Mouse (Mus musculus) hindbrain, embryonic 16.5 days (tissue): ENCODE measurements at regions not wholly inside any gene's neighbourhood (a gene's known extent, or its start where the extent isn't known, plus 50 kb on each side); places are given as distances from the start of the nearest gene placed in this dataset.

Source experiments
- ATAC-seq: fragments of 200-750 bp; cut with Nextera tagmentation; 2 replicates; pipeline ENCODE4 v1.8.0; 2017; ENCODE audit warnings: moderate TSS enrichment, moderate library complexity
- H3K27ac ChIP-seq: fragments of 300-500 bp; sonication (generic); 2 replicates; pipeline ENCODE4 v1.5.1; 2014; ENCODE audit warnings: low read depth, mild to moderate bottlenecking, control low read depth, low read length, moderate library complexity
- H3K27me3 ChIP-seq: fragments of 300-500 bp; sonication (generic); replicated peaks from 2 replicates; pipeline ENCODE4 v1.6.1; 2014; ENCODE audit warnings: low read length; ENCODE audit not compliant: control insufficient read depth, insufficient read depth
- H3K36me3 ChIP-seq: fragments of 300-500 bp; sonication (generic); 2 replicates; pipeline ENCODE4 v1.6.1; 2014; ENCODE audit warnings: mild to moderate bottlenecking, low read length, moderate library complexity, mixed read lengths; ENCODE audit not compliant: control insufficient read depth, insufficient read depth
- H3K4me1 ChIP-seq: fragments of 300-500 bp; sonication (generic); 2 replicates; pipeline ENCODE4 v1.6.1; 2014; ENCODE audit warnings: low read depth, low read length; ENCODE audit not compliant: control insufficient read depth, insufficient read depth
- H3K4me2 ChIP-seq: fragments of 300-500 bp; sonication (generic); 2 replicates; pipeline ENCODE4 v1.6.1; 2014; ENCODE audit warnings: mild to moderate bottlenecking, low read length, control low read depth, moderate library complexity
- H3K4me3 ChIP-seq: fragments of 300-500 bp; sonication (generic); 2 replicates; pipeline ENCODE4 v1.5.1; 2014; ENCODE audit warnings: mild to moderate bottlenecking, low read length, control low read depth, moderate library complexity
- H3K9ac ChIP-seq: fragments of 300-500 bp; sonication (generic); 2 replicates; pipeline ENCODE4 v1.6.1; 2014; ENCODE audit warnings: low read depth, mild to moderate bottlenecking, control low read depth, low read length, moderate library complexity
- H3K9me3 ChIP-seq: fragments of 300-500 bp; sonication (generic); 2 replicates; pipeline ENCODE4 v1.6.1; 2014; ENCODE audit warnings: mild to moderate bottlenecking, low read length, moderate library complexity; ENCODE audit not compliant: control insufficient read depth
- WGBS: fragments of 180-500 bp; shearing (Covaris S2); extraction: QIAGEN DNeasy Blood & Tissue Kit; methylation state at CpG from one replicate; pipeline ENCODE4 v1.1.7; 2014; 5-methylcytosine and 5-hydroxymethylcytosine counted together

DNA sequence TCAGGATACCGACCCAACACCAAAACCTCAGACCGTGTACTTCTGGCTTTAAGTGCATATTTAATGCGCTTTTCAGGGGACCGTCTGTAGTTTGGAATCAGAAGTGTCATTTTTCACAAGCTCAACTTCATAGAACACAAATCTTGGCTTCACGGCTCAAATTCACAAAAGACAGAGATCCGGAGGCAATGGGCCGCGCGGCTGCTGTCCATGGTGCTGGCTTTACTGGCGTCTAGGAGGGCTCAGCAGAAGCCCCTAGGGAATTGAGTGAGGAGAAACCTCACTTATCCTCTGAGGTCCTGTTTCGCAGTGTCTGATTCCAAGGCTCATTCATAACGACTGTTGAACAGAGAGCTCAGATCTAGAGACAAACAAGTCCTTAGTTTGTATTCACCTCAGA, 196.5 kb upstream of the Ajap1 start:
- H3K9ac ChIP-seq, result no peak overlapping the region
- no peaks in the 10 kb centered on the region for H3K27me3 ChIP-seq
- no peaks in the 10 kb centered on the region for H3K36me3 ChIP-seq
- WGBS, result 32% methylated on average over 12 of the region's 12 CpGs
- no peaks in the 10 kb centered on the region for H3K4me1 ChIP-seq
- no peak for ATAC-seq
- no peaks in the 10 kb centered on the region for H3K9me3 ChIP-seq
- H3K4me3 ChIP-seq, result no peak overlapping the region
- H3K27ac ChIP-seq, result no peak overlapping the region
- H3K4me2 ChIP-seq, result no peak overlapping the region

DNA sequence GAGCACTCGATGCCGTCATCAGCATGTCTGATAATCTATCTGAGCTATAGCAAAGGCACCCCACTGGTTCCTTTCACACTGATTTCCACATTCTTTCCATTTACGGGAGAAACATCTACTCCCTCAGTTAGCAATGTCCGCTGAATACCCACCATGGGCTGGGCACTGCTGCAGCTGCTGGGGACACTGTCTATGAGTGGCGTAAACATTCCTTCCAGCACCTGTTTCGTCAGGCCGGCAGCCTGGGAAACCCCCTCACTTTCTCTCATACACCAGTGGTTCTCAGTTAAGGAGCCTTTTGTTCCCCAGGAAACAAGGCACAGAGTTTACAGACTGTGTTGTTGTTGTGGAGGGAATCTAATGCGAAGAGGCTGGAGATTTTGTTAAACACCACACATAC, 205.8 kb upstream of the Ajap1 start:
- no peak overlapping the region for H3K4me3 ChIP-seq
- H3K4me1 ChIP-seq, result no peaks in the 10 kb centered on the region
- H3K27me3 ChIP-seq, result no peaks in the 10 kb centered on the region
- H3K9me3 ChIP-seq, result no peaks in the 10 kb centered on the region
- no peak overlapping the region for H3K9ac ChIP-seq
- H3K36me3 ChIP-seq, result no peaks in the 10 kb centered on the region
- 36% methylated on average over 8 of the region's 8 CpGs for WGBS
- no peak overlapping the region for H3K27ac ChIP-seq
- ATAC-seq, result no peak
- no peak overlapping the region for H3K4me2 ChIP-seq

DNA sequence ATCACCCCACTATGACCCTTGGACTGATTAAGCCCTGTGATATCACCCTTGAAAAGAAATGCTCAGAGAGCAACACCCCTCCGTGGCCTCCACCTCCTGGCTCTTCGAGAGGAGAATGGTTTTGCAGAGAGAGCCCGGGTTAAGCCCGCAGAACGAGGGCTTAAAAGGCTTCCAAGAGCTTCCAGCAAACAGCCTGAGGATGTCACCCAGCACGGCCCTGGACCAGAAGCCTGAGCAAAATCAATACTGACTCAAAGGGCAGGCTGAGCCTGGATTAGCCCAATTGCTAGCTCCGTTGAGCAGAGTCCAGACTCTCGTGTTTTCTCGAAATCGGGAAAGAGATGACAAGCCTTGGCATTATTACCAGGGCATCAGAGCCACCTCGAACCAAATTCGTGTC, 211.3 kb upstream of the Ajap1 start:
- H3K4me2 ChIP-seq, result no peak overlapping the region
- no peak overlapping the region for H3K9ac ChIP-seq
- no peak overlapping the region for H3K27ac ChIP-seq
- ATAC-seq, result no peak
- no peak overlapping the region for H3K4me3 ChIP-seq
- H3K36me3 ChIP-seq, result no peaks in the 10 kb centered on the region
- 0 out of 2 replicates have a peak, but pooled peaks cover 2% of the 10 kb centered on the region for H3K27me3 ChIP-seq
- 76% methylated on average over 12 of the region's 12 CpGs for WGBS
- H3K9me3 ChIP-seq, result no peaks in the 10 kb centered on the region
- H3K4me1 ChIP-seq, result peaks cover 10% of the 10 kb centered on the region; the same call in 1 of the 2 replicates

DNA sequence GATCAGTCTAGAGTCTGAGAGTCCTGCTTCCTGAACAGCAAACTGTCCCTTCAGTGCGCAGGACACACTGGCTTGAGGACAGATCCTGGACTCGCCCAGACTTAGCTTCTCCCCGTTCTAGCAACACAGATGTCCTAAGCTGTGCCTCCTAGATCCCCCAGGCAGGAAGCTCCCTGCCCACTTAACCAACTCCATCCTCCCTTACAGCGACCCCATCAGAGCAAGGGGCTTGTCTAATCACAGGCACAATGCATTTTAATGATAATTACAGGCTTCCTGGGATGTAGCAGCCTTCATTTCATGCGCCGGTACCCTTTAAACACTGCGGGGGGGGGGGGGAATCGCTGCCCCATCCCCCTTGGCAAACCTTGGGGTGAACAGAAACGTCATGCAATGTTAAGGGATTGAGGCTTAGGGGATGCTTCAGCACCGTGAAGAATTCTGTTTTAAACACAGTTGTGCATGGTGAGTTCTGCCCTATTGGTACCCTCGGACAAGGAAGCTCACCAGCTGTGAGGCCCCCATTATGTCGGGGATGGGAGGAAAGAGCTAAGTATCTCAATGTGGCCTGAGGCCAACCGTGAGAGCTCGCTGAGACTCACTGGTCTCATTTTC, 213.9 kb upstream of the Ajap1 start:
- Histone ChIP-seq H3K4me2 (no peak overlapping the region), H3K9me3 (no peaks in the 10 kb centered on the region), H3K4me3 (no peak overlapping the region), H3K27ac (no peak overlapping the region), H3K36me3 (no peaks in the 10 kb centered on the region), H3K9ac (no peak overlapping the region), H3K4me1 (peaks cover 10% of the 10 kb centered on the region; the same call in 1 of the 2 replicates), H3K27me3 (0 out of 2 replicates have a peak, but pooled peaks cover 2% of the 10 kb centered on the region)
- peak; percentile 45 for ATAC-seq
- WGBS, result 11% methylated on average over 14 of the region's 14 CpGs

DNA sequence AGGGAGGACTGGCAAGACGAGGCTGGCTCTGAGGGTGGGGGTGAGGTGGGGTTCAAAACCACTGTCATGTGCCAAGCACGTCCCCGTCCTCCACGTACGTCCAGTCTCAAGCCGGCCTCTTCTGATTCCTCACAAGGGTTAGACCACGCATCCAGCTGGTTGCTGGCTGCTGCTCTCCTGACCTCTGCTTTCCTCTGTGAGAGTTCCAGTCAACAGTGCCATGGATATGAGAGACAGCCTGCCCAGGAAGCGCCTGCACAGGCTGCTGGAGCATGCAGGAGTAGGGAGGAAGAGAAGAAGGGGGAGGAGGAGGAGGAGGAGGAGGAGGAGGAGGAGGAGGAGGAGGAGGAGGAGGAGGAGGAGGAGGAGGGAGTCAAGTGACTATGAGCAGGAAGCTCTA, 224.6 kb upstream of the Ajap1 start:
- H3K4me1 ChIP-seq, result no peaks in the 10 kb centered on the region
- H3K9ac ChIP-seq, result no peak overlapping the region
- H3K4me2 ChIP-seq, result no peak overlapping the region
- no peak overlapping the region for H3K27ac ChIP-seq
- 66% methylated on average over 8 of the region's 8 CpGs for WGBS
- H3K9me3 ChIP-seq, result no peaks in the 10 kb centered on the region
- no peak overlapping the region for H3K4me3 ChIP-seq
- no peaks in the 10 kb centered on the region for H3K36me3 ChIP-seq
- no peaks in the 10 kb centered on the region for H3K27me3 ChIP-seq
- ATAC-seq, result no peak

DNA sequence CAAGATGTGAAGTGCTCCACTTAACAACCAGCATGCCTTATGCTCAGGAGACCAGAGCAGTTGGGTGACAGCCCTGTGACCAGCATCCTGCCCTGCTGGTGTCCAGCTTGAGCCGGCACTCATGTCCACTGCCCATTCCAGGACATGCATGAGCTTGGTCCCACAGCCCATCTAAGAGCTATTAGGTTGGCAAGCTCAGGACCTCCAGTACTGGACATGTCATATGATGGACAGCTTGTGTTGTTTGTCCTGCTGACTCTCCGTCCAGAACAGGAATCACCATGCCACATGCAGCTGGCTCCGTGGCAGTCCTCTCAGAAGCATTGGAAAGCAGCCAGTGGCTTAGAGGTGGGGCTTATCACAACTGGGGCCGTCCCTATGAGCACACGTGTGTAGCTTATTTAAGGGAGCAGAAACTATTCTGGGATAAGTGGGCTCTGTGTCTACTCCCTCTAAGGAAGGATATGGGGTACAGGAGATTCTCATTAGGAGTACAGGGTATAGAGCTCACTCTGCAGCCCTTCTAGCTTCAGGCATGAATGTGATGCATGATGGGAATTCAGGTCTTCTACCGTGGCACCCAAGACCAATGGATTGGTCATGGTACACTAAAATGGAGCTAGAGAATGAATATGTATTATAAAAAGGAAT, 232.5 kb upstream of the Ajap1 start:
- H3K9ac ChIP-seq, result no peak overlapping the region
- no peaks in the 10 kb centered on the region for H3K36me3 ChIP-seq
- H3K4me2 ChIP-seq, result no peak overlapping the region
- ATAC-seq, result no peak
- no peak overlapping the region for H3K27ac ChIP-seq
- H3K9me3 ChIP-seq, result no peaks in the 10 kb centered on the region
- H3K4me3 ChIP-seq, result no peak overlapping the region
- H3K4me1 ChIP-seq, result no peaks in the 10 kb centered on the region; the same call in 1 of the 2 replicates
- WGBS, result 33% methylated on average over 6 of the region's 6 CpGs
- H3K27me3 ChIP-seq, result no peaks in the 10 kb centered on the region; the same call in 1 of the 2 replicates

DNA sequence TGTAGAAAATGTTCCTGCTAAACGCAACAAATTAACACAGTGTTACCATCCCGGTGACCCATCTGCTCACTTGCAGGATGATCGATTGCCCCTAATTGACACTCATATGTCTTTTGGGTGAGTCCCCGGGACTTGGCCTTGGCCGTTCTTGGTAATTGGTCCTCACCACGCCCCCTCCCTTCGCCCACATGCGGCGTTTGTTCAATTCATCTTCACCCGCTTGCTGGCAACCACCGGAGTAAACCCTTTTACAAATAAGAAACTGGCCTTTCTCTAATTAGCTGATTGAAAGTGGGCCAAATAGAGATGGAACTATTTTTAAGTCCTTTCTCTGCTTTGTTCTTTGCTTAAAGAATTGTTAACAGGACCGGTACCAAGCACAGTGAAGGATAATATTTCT, 234.7 kb upstream of the Ajap1 start:
- Histone ChIP-seq H3K36me3 (no peaks in the 10 kb centered on the region), H3K27ac (no peak overlapping the region), H3K4me1 (no peaks in the 10 kb centered on the region; the same call in 1 of the 2 replicates), H3K9me3 (no peaks in the 10 kb centered on the region), H3K27me3 (no peaks in the 10 kb centered on the region; the same call in 1 of the 2 replicates), H3K4me2 (no peak overlapping the region), H3K9ac (no peak overlapping the region), H3K4me3 (no peak overlapping the region)
- no peak for ATAC-seq
- WGBS, result 42% methylated on average over 12 of the region's 12 CpGs

DNA sequence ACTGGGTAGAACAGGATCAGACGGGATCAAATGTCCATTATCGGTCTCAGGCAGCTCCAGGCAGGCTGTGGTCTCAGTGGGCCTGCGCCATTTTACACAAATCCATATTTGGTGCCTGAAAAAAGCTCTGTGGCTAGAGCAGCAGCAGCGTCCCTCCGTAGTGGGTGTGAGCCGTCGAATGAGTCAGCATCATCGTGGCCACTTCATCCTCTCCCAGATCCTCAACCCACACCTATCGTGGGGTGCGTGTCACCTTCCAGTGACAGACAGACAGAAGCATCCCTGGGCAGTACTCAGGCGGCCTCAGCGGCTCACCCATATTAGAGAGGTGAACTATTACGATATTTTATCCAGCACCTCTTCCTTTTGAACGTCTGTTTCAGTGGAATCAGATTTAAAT, 233.0 kb upstream of the A430005L14Rik start:
- 88% methylated on average over 14 of the region's 14 CpGs for WGBS

DNA sequence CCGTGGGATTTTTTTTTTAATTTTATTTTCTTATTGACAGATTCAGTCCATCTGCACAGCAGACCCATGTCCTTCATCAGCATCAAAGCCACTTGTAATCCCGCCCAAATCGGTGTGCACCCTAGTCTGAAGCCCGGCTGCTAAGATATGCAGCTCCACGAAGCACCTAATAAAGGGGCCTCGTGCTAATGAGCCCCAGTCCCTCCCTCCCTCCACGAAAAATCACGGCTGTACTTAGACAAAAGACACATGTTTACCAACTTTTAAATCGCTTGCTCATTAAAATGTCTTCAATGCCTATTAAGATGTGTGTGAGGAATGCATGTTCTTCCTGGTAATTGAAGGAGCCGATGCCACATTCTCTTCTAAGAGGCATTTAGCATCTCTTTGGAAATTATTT, 229.8 kb upstream of the A430005L14Rik start:
- Histone ChIP-seq H3K27ac (no peak overlapping the region), H3K27me3 (no peaks in the 10 kb centered on the region), H3K36me3 (no peaks in the 10 kb centered on the region), H3K9me3 (no peaks in the 10 kb centered on the region), H3K4me1 (no peaks in the 10 kb centered on the region), H3K4me2 (no peak overlapping the region), H3K4me3 (no peak overlapping the region), H3K9ac (no peak overlapping the region)
- no peak for ATAC-seq
- WGBS, result 51% methylated on average over 10 of the region's 10 CpGs

More for the DNA sequence above, 233.0 kb upstream of the A430005L14Rik start:
- no peaks in the 10 kb centered on the region for H3K36me3 ChIP-seq
- H3K4me2 ChIP-seq, result no peak overlapping the region
- no peak for ATAC-seq
- no peaks in the 10 kb centered on the region for H3K27me3 ChIP-seq
- H3K27ac ChIP-seq, result no peak overlapping the region
- no peak overlapping the region for H3K4me3 ChIP-seq
- H3K4me1 ChIP-seq, result no peaks in the 10 kb centered on the region
- H3K9me3 ChIP-seq, result no peaks in the 10 kb centered on the region
- no peak overlapping the region for H3K9ac ChIP-seq
